Mouse (Mus musculus): ENCODE results near the gene Tstd1.

Gene Tstd1

DNA sequence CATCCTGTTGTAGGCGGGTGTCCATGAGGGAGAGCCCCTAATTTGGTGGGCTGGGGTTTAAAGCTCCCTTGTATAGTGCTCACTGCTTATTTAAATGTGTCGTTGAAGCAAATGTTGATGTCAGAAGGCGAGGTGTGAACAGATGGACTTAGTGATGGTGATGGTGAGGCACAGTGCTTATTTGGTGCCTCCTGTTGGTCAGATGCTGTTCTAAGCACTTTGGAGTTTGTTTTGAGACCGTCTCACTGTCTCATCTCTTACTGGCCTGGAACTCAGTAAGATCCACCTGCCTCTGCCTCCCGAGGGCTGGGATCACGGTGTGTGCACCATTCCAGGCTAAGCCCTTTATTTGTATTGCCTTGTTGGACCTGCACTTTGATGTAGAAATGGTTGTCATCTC is 36.3 kb downstream of the Tstd1 start:
- DNase-seq (ENCODE audit: low spot score in 2 of 2) = no peak

DNA sequence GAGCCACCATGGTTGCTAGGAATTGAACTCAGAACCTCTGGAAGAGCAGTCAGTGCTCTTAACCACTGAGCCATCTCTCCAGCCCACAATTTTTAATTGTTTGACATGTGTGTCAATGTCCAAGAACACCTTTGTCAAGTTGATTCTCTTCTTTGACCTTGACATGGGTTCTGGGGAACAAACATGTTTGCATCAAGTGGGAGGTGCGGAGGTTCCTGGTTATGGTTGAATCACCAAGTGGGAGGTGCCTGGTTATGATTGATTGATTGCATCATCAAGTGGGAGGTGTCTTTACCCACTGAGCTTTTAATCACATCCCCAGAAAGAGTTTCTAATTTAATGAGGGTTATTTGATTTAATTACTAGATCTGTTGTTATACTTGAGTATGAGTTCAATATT is 38.9 kb downstream of the Tstd1 start:
- DNase-seq (ENCODE audit: low spot score in 2 of 2) = no peak

DNA sequence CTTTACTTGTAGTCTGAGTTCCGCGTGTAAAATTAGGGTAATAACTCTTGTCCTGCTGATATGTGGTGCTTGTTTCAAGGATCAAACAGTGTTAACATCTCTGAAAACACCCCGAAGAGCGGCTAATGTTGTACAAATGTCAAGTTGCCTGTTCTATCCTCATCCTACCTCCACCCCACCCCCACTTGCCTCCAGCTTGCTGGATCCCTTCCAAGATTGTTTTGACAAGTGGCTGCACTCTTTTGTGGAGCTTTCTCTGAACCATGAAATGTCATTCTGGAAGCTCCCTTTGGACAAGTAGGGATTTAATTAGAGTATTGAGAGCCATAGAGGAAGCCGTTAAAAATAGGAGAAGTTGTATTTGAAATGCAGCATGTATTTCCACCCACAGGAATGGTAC is 41.1 kb downstream of the Tstd1 start:
- no peak for DNase-seq (ENCODE audit: low spot score in 2 of 2)

DNA sequence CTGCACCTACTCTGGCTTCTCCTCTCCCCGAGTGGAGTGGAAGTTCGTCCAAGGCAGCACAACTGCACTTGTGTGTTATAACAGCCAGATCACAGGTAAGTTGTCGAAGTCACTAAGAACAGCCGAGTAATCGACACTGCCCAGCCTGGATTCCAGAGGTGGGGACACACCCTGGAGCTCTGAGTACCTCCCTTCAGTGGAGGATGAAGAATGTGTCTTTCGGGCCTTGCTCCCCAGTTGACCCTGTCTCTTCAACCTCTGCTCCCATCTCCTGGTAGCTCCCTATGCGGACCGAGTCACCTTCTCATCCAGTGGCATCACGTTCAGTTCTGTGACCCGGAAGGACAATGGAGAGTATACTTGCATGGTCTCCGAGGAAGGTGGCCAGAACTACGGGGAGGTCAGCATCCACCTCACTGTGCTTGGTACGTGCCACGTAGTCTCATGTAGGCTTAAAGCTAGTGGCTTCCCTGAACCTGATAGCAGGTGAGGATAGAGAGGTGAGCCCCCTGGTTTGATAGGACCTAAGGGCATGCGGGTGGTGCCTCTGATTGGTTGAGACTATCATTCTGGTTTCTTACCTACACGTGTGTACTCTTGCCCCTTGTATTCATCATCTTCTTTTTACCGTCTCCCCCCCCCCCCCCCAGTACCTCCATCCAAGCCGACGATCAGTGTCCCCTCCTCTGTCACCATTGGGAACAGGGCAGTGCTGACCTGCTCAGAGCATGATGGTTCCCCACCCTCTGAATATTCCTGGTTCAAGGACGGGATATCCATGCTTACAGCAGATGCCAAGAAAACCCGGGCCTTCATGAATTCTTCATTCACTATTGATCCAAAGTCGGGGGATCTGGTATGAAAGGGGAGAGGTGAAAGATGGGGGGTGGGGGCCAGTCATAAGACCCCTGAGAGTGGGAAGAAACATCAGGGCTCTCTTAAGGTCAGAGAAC is 42.2 kb downstream of the Tstd1 start:
- DNase-seq (ENCODE audit: low spot score in 2 of 2) = no peak

DNA sequence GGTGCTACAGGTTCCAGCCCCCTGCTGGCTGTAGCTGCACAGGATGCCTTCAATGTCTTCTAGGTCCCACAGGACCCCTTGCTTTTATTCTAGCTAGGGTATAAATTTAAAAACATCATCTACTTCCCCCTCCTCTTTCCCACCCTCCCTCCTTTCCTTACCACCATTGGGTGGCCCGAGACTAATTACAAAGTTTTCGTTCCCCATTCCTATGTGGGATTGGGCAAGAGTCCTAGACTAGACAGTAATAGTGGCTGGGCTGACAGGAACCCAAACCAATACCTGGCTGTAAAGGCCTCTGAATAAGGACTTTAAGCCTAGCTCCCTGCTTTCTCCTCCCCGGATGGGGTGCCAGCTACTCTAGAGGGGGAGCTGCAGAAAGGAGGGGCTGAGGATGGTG is 44.5 kb downstream of the Tstd1 start:
- DNase-seq (ENCODE audit: low spot score in 2 of 2) = no peak

DNA sequence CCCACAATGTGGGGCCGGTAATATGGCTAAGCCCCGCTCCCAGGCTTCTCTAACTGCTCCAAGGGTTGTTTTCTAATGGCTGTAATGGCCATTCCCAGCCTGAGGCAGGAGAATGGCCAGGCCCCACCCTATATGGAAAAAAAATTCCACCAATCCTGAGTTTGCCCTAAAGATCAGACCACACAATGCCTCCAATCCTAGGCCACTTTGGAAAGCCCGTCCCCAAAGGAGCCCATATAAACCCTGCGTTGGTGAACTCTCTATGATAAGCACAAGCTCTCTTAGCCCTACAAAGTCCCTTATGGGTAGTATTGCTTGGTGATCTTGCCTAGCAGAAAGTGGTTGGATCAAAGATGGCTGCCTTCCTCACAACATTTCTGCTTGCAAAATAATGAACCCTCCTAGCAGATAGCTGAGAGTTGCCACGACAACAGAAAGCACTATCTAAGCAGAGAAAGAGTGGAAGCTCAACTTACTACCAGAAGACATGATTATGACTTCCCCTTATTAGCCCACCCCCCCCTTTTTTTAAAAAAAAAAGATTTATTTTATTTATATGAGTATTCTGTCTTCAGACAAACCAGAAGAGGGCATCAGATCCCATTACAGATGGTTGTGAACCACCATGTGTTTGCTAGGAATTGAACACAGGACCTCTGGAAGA is 47.2 kb downstream of the Tstd1 start:
- DNase-seq (ENCODE audit: low spot score in 2 of 2) = no peak

DNA sequence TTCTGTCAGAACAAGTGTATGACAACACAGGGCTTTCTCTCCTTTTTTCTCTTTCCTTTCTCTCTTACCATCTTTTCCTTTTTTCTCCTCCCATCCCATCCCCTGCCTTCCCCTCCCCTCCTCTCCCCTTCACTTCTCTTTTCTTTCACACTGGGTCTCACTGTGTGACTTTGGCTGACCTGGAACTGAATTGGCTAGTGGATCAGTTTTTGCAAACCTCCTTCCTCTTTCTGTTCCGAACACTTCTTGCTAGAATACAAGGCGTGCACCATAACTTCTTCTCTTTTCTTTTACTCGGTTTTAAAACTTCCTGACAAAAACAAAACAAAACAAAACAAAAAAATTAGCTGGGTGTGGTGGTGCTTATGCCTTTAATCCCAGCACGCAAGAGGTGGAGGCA is 47.9 kb downstream of the Tstd1 start:
- no peak for DNase-seq (ENCODE audit: low spot score in 2 of 2)

DNA sequence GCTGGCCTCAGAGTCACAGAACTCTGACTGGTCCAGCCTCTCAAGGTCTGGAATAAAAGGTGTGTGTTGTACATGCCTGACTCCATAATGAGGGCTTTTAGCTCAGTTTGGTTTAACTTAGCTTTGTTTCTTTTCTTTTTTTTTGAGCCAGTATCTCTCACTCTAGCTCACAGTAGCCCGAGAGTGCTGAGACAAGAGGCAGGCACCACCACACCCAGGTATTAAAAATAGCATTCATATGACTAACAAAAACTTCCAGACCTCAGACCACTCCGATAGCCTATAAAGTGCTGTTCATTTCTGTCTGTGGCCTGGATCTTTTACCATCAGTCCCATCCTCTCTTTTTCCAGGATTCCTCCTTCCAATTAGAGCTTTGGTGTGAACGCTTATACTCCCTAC is 51.0 kb downstream of the Tstd1 start:
- no peak for DNase-seq (ENCODE audit: low spot score in 2 of 2)
